Mouse (Mus musculus) CH12.LX (cell line): ENCODE measurements around the gene Klhl3.

Experiments used
- CTCF ChIP-seq, 2 experiments: IDR thresholded peaks in 1 of 2; conservative IDR thresholded peaks in 1 of 2; 2 replicates each; pipeline ENCODE4 v1.5.1; 2011 to 2012; ENCODE audit warnings: low read depth in 2 of 2, low read length in 2 of 2, improper control_type of control experiment in 1 of 2, inconsistent platforms in 1 of 2, mild to moderate bottlenecking in 1 of 2, moderate library complexity in 1 of 2
- ELF1 ChIP-seq: IDR thresholded peaks from 2 replicates; pipeline ENCODE4 v1.6.1; 2014; ENCODE audit warnings: low read depth, mild to moderate bottlenecking, inconsistent platforms, low read length, improper control_type of control experiment
- EP300 ChIP-seq: IDR thresholded peaks from 2 replicates; pipeline ENCODE4 v1.6.1; 2011; ENCODE audit warnings: low read length, improper control_type of control experiment
- HCFC1 ChIP-seq: IDR thresholded peaks from 2 replicates; pipeline ENCODE4 v1.6.1; 2012; ENCODE audit warnings: low read depth, mild to moderate bottlenecking, inconsistent platforms, low read length, improper control_type of control experiment
- JUND ChIP-seq: conservative IDR thresholded peaks from 2 replicates; pipeline ENCODE4 v1.6.1; 2011; ENCODE audit warnings: low read depth, low read length, improper control_type of control experiment
- MAX ChIP-seq: IDR thresholded peaks from 2 replicates; pipeline ENCODE4 v1.6.1; 2011; ENCODE audit warnings: low read length, improper control_type of control experiment
- NRF1 ChIP-seq: IDR thresholded peaks from 2 replicates; pipeline ENCODE4 v1.6.1; 2014; ENCODE audit warnings: low read depth, mild to moderate bottlenecking, inconsistent platforms, low read length, improper control_type of control experiment, moderate library complexity
- POLR2A ChIP-seq: IDR thresholded peaks from 2 replicates; pipeline ENCODE4 v1.6.1; 2011; ENCODE audit warnings: low read depth, mild to moderate bottlenecking, improper control_type of control experiment, low read length
- USF2 ChIP-seq: conservative IDR thresholded peaks from 2 replicates; pipeline ENCODE4 v1.6.1; 2011; ENCODE audit warnings: low read depth, low read length, improper control_type of control experiment

GRCm38 (mm10) chr13:58128396-58128767 lies 15.0 kb upstream of the Klhl3 start, which contains the start of gene Hnrnpa0:
- TF ChIP-seq NRF1 (peak; percentile 81), EP300 (no peak), CTCF (conservative IDR thresholded peaks at IDR 0.05 in 1 of 2, IDR thresholded peaks at IDR 0.05 in 1 of 2; ENCODE audit: low read depth in 2 of 2, low read length in 2 of 2) (no peak), POLR2A (peak; percentile 61), USF2 (no peak), HCFC1 (no peak), ELF1 (no peak), JUND (no peak), MAX (no peak)
